Mouse (Mus musculus) adrenal gland, adult 2 months (tissue): ENCODE data around the gene Syngr1. TPM values are rescaled to one million over a fixed set of nuclear protein-coding genes. Genes with fewer than 3 reads are reported as not detected.
"Not testable (repeated sequence)": the region's sequence is repeated elsewhere in the genome, so short reads cannot be mapped to it uniquely, and the experiment has no call there.

Experiments
- DNase-seq: peaks from one replicate; pipeline ENCODE4 v3.0.0; 2021
- polyA plus RNA-seq: library from polyadenylated mRNA; depleted of rRNA; stranded (reverse); fragments of >200 nt; gene quantifications from 2 replicates; pipeline ENCODE4 v1.2.3, GENCODE M21; 2012
- total RNA-seq, 2 experiments: library from RNA; stranded (reverse); gene quantifications; 2 replicates each; pipeline ENCODE4 v1.2.3; 2021

Gene Syngr1
- total and polyA plus RNA-seq, 3 experiments: 24.4 to 86.9 (median 47.8) TPM

DNA sequence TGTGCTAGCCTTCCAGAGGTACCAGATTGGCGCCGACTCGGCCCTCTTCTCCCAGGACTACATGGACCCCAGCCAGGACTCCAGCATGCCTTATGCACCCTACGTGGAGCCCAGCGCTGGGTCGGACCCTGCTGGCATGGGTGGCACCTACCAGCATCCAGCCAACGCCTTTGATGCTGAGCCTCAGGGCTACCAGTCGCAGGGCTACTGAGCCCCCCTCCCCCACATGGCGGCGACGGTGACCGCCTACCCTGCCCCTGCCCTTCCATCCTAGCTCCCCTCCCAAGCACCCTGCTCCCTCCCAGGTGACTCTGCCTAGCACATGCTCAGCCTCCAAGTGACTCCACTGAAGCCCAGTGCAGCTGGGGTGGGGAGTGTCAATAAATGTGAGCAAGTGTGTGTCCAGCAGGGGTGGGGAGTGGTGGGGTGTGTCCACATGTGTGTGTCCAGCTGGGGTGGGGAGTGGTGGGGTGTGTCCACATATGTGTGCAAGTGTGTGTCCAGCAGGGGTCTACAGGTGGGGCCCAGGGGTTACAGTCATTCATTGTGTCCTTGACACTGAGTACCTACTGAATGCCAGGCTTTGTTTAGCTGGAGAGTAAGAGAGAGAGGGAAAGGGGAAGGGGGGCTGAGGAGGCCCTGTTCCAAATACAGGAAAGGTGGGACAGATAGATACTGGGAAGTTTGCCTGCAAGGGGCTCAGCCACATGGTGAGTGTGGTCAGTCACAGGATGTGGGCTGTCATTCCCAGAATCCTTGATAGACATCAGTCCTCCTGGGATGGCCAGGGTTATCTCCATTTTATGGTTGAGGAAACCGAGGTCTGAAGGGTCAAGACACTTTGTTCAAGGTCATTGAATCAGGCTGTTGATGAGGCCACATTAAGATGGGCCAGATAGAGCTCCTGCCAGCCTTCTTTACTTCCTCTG is 25.0 kb downstream of the Syngr1 start:
- DNase-seq: no peak

DNA sequence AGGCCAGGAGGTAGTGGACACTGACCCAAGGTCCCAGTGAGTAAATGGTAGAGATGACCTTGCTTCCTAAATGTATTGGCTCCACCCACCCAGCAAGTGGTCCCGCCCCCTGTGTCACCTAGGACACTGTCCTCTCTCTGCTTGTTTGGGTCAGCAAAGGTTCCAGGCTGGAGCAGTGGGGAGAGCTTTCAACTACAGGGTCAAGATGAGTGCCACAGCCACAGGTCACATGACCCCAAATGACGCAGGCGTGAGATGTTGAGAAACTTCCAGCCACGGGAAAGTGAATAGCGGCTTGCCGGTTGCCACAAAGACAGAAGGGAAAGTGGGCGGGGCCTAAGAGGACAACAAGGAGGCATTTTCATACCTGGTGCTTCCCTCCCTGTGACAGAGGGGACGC is 26.0 kb downstream of the Syngr1 start:
- DNase-seq: no peak

DNA sequence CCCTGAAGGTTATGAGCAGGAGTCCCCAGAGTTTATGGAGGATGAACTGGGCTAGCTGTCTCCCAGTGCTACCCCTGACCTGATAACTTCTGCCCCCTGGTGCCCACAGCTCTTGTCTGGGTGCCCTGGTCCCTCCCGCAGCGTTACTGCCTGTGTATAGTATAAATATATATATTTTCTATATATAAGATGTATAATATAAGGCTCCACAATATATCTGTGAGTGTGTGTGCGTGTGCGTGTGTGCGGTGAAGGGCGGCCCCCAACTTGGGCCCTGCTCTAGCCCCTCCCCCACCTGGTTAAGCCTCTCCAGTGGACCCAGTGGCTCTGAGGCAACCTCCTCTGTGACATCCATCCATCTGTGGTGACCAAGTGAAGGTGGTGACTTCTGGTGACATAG is 27.9 kb downstream of the Syngr1 start:
- DNase-seq: no peak

DNA sequence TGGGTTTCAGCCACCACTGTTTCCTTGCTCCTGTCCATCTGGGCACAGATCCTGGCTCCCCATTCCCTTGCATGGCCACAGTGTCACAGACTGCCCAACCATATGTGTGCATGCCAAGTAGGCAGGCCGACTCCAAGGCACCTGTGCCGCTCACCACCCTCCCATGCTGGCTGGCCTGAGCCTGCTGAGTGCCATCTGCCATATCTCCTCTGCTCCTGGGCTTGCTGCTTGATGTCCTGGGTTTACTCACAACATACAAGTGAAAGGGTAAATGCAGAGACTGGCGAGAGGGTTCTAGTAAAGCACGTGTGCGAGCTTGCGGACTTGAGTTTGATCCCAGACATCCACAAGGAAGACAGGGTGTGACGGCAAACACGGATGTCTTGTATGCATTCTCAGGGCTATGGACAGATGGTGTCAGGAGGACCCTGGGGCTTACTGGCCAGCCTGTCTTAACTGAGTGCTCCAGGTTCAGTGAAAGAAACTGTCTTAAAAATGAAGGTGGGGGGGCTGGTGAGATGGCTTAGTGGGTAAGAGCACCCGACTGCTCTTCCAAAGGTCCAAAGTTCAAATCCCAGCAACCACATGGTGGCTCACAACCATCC is 30.7 kb downstream of the Syngr1 start:
- no peak for DNase-seq

DNA sequence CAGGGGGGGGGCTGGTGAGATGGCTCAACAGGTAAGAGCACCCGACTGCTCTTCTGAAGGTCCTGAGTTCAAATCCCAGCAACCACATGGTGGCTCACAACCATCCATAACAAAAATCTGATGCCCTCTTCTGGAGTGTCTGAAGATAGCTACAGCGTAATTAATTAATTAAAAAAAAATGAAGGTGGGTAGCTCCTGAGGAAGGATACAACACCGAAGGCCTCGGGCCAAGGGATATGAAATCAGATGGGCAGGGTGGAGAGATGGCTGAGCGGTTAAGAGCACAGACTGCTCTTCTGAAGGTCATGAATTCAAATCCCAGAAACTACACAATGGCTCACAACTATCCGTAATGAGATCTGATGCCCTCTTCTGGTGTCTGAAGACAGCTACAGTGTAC is 31.3 kb downstream of the Syngr1 start:
- not testable (repeated sequence) for DNase-seq

DNA sequence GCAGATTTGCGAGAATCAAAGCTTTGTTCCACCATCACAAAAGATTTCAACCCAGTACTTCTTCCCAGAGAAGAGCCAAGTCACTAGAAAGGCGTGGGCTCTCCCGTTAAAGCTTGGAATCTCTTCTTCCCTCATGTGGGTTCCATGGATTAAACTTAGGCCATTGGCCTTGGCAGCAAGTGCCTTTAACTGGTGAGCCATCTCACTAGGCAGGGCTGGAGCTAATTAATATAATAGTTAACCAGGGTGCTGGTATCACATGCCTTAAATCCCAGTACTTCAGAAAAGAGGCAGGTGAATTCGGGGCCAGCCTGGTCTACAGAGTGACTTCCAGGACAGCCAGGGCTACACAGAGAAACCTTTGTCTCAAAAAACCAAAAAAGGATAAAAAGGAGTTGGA is 33.5 kb downstream of the Syngr1 start:
- no peak for DNase-seq

DNA sequence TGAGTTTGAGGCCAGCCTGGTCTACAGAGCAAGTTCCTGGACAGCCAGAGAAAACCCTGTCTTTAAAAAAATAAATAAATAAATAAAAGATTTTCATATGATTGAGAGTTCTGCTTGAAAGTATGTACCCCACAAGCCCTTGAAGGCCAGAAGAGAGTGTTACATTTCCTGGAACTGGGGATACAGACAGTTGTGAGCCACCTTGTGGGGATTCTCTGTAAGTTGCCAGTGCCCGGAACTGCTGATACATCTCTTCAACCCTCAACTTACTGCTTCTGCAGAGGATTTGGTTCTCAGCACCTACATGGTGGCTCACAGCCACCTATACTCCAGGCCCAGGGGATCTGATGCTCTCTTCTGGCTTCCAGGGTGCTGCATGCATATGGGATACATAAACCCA is 36.1 kb downstream of the Syngr1 start:
- no peak for DNase-seq

DNA sequence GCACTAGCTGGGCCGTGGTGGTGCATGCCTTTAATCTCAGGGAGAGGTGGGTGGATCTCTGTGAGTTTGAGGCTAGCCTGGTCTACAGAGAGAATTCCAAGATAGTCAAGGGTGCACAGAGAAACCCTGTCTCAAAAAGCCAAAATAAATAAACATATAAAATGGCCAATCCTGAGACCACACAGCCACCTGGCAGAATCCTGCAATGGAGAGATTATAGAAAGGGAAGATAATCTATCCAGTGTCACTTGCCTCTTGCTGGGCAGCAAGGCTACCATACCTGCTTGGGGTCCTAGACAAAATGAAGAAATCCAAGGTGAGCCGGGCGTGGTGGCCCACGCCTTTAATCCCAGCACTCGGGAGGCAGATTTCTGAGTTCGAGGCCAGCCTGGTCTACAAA is 38.8 kb downstream of the Syngr1 start:
- no peak for DNase-seq

DNA sequence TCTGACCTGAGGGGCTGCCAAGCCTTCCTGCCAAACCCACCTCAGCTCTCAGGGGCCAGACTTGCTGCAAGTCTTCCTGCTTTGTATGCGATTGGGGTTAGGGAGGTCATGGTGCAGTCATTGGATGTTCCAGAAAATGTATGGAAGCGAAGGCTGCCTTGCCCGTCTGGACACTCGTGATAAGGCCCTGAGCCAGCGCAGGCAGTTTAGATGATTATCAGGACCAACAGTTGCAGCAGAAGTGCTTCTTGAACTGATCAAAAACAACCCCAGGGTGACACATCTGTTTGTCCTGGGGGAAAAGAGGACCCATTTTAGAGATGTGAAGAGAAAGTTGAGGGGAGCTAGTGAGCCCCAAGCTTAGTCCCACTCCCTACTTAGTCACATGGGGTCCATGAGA is 39.6 kb downstream of the Syngr1 start:
- DNase-seq: no peak

DNA sequence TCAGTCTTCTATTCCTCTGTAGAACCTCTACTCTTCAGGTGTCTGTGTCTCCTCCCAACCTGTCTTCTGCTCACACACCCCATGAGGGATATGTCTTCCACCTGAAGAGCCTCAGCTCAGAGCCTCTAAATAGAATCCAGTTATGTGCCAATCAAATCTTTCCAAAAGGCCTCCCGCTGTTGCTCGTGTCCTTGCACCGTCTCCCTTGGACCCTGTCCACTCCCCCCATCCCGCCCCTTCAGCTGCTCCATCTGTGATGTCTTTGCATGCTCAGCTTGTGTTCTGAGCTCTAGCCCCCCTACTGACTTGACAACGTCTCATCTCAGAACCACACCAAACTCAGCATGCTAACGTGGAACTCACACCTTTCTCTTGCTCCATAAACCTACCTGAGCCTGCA is 40.3 kb downstream of the Syngr1 start:
- DNase-seq: no peak

DNA sequence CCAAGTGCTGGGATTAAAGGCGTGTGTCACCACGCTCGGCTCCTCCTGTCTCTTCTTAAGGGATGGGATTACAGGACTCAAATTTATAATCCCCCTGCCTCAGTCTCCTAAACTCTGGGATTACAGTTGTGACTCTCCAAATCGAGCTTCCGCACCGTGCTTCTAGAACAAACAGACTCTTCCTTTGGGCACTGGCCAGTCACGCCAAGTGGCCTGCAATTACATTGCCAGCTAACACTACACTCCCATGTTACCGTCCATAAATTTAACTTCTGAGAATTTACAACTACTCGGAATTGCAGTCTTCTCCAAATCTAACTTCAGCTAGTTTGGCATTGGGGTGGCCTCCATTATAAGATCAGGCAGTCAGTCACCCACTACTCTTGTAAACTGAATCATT is 41.3 kb downstream of the Syngr1 start:
- DNase-seq: no peak

DNA sequence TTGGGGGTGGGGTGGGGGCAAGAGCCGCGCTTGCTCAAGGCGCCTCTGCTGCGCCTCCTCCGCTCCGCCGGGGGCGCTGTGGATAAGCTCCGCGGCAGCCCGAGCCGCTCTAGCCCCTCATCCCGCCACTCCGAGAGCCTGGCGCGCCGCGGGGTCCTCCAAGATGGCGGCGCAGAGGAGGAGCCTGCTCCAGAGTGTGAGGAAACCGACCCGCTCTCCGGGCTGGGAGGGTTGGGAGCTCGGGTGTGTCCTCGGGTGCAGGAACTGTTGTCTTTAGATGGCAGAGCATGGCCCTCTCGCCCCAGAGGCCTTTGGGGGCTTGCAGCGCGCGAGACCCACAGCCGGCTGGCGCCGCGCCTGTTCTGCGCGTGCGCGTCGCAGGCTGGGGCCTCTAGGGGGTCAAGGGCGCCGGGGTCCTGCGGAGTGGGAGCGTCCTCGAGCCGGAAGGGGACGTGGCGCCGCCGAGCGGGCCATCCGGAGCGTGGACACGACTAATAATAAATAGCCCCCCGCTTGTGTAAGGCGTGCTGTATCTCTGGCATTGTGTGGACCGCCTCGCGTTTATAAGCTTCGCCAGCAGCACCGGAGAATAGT is 42.0 kb downstream of the Syngr1 start, which contains the start of gene Tab1:
Gene Tab1, plus strand, starts transcription at position 135 of the 594 bp plus-strand sequence.
- peak; percentile 95 for DNase-seq

DNA sequence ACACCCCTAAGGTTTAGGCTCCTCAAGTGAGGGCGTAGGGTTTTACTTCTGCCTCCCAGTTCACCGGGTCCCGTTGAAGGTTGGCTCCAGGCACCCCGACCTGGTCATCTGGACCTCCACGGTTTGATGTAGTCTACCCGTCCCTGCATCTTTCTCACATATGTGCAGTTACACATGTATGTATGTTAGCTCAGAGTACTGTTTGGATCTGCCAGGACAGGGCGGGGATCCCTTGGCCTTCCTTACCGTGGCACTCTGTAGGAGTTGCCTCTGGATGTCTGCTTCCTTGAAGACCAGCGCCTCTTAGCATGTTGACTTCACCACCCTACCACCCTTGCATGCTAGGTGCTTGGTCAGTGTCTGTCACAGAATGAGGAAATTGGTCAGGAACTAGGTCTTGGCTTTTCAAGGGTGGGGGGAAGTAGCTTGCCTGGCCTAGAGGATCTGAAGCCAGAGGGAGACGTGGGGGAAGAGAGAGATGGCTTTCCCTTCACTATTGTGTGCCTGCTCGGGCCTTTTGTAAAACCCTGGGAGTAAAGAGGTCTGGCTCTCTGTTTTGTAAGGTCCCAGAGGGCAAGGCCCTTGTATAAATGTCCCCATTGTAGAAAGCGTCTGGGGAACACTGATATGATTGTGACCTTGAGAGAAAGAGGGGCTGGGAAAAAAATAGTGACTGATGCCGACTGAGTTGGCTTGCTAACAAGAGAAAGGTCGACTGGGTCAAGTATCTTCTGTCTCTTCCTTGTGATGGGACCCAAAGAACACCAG is 42.7 kb downstream of the Syngr1 start:
- no peak for DNase-seq

DNA sequence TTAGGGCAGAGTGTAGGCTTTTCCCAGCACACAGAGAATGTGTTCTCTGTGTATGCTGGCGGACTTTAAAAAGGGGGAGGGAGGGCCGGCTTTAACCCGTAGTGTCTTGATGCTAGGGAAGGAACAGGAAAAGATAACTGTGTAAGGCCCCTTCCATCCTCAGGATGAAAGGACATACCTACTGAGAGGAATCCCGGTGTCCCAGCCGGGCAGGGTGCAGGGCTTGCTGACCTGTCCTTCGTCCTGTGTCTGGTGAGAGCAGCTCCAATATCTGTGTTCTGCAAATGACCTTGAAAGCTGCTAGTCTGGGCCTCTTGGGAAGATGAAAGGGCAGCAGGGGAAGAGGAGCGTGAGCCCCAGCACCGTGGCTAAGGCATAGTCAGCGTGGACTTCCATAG is 43.3 kb downstream of the Syngr1 start:
- peak; percentile 64 for DNase-seq

DNA sequence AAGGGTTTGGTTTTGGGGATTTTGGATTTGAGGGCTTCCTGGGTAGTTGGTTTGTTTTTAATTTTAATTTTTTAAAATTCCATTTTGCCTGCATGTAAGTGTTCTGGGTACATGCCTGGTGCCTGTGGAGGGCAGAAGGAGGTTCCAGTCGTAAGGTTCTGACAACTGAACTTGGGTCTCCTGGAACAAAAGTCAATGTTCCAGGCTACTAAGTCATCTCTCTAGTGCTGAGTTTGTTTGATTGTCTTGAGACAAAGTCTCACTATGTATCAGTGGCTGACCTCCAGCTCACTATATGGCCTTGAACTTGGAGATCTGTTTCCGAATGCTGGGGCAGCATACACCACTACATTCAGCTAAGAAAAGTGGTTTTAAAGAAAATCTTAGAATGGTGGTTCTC is 44.4 kb downstream of the Syngr1 start:
- no peak for DNase-seq

DNA sequence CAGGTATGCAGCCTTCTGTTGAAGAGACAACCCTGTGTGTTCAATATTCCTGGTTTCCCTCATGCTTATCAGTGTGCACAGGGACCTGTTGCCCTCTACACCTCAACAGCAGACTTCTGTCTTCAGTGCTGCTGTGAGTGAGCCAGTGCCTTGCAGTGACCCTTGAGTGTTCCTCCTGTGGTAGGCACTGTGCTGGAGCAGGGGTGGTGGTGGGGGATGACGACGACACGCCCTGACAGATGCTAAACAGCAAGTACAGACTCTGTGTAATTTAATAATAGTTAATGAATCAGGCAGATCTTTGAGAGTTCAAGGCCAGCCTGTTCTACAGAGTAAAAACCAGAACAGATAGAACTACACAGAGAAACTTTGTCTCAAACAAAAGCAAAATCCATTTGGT is 45.5 kb downstream of the Syngr1 start:
- DNase-seq: peak; percentile 33

DNA sequence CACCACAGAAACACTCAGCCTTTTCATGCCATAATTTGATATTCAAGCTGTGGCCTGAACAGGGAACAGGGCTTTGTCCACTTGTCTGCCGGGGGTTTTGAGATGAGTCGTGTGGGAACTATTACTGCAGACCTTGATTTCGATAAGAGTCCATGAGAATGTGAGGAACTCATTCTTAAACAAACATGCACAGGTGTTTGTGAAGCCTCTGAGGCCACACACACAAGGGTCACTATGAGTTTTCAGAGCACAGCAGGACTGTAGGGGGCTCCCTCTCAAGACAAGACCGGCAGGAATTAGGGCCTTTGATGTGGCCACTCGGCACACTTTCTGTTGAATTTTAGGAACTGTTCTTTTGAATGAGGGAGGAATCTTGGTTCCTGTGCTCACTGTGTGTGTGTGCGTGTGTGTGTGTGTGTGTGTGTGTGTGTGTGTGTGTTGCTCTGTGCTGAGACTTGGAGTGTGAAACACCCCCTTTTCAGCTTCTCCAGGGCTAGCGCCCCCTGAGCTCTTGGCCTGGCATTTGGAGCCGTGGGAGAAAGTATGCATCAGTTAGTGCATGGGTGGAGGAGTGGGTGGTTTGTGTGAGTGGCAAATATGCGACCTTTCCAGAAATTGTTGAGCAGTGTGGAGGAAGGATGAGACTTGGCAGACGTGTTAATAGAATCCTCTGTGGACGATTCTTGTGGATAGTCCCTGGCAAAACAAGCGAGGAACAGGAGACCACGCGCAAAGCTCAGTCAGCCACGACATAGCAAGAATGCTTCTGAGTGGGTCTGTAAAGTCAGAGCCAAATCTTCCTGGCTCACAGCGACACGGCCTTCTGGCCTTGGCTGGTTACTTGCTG is 47.0 kb downstream of the Syngr1 start:
- DNase-seq: peak; percentile 35

DNA sequence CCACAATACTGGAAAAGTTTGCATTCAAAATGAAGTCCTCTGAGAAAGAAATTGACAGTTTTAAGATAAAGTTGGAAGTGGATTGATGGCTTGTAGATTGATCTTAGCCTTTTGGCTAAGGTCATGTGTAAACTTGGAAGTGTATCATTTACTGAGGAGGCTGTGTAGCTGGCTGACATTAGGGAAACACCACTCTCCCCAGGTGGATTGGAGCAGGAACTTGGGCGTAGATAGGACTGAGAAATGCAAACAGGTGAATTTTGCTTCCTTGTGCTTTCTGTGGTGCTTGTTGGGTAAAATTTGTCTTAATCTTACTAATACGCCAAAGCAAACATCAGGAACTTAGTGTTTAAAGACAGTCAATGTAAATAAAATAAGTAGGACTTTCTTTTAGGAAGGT is 49.2 kb downstream of the Syngr1 start:
- no peak for DNase-seq

DNA sequence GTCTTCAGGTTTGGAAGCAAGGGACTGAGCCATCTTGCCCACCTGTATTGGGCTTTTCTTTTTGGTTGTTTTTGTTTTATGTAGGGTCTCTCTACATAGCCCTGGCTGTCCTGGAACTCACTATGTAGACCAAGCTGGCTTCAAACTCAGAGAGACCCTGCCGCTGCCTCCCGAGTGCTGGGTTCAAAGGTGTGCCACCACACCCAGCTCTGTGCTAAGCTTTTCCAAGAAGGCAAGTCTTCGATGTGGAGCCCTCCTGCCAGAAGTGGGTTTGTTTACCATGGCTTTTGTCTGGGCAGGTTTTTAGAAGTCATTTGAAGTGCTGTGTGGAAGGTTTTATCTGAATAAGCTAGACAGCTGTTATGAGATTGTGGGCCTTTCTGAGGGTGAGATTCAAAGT is 49.7 kb downstream of the Syngr1 start:
- no peak for DNase-seq

DNA sequence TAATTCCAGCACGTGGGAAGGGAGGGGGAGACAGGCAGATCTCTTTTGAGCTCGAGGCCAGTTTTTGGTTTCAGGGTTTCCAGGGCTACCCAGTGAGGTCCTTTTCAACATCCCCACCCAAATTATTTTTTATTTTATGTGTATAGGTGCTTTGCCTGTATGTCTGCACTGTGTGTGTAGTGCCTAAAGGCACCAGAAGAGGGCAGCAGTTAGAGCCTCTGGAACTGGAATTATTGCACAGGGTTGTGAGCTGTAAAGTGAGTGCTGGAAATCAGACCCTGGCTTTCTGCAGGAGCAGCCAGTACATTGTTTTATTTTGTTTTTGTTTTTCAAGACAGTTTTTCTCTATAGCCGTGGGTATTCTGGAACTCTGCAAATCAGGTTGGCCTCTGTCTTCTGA is 51.0 kb downstream of the Syngr1 start:
- DNase-seq: no peak

DNA sequence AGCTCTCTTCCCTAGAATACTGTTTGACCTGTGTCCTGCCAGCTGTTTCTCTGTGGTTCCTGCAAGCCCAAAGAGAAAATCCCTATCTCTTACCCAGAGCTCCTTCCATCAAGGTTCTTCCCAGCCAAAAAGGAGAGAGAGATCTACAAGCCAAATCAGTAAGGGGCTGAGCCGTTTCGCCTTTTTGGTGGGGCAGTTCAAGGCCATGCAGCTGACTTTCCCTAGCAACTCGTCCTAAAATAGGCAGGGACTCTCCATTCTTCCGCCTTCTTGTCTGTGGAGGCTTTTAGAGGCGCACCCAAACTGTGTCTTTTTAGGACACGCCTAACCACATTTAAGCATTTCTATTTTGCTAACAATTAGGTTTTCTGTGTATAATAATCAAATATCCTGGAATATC is 52.6 kb downstream of the Syngr1 start:
- no peak for DNase-seq

DNA sequence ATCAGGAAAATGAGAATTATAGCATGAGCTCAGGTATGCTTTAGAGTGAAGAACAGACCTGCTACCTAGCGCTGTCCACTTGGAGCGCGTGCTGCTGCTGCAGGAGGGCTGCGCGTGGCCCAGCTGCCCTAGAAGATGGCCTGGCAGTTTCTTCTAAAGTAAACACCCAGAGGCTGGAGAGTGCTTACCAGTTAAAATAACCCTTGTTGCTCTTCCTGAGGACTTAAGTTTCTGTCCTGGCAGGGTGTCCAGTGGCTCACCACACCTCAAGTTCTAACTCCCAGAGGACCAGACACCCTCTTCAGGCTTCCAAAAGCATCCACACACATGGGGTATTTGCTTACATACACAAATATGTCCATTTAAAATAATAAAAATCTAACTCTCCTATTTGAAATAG is 54.3 kb downstream of the Syngr1 start:
- DNase-seq: no peak
